Mouse (Mus musculus) urinary bladder, postnatal 36 days (tissue): Measurements from ENCODE around the gene St6galnac4.

Experiments
- DNase-seq, 2 experiments: peaks; one replicate each; pipeline ENCODE4 v3.0.0; 2022; ENCODE audit warnings: low spot score in 2 of 2, mixed read lengths in 1 of 2

St6galnac4 gene

GRCm38 (mm10) chr2:32570698-32571494, 16.0 kb upstream of the St6galnac4 start, which contains the start of gene Dpm2:
TSS of gene Dpm2 (plus strand) at chr2:32570858.
- DNase-seq: peak; percentile 81 to 91

- no peak for DNase-seq
These were observed 14.7 kb upstream of the St6galnac4 start for GRCm38 (mm10) chr2:32572196-32572595.

DNA sequence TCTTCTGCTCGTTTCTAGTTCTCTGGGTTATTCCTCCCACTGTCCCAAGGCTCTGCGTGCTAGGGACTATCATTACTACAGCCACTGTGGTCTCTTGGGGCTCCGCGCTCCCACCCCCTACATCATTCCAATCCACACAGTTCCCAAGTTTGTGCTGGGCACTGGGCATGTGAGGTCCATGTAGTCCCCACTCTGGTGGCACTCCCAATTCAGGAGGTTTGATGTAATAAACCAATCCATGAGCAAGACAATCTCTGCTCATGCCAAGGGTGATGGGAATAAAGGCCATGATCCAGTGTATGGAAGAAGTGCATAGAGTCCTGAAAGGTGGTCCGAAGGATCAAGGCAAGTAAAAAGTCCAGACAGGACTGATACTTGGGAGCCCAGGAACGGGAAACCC, 12.4 kb upstream of the St6galnac4 start, which contains the start of gene Pip5kl1:
Gene Pip5kl1 (plus strand): TSS at position 301 of the 400 bp plus-strand sequence.
- no peak for DNase-seq

DNA sequence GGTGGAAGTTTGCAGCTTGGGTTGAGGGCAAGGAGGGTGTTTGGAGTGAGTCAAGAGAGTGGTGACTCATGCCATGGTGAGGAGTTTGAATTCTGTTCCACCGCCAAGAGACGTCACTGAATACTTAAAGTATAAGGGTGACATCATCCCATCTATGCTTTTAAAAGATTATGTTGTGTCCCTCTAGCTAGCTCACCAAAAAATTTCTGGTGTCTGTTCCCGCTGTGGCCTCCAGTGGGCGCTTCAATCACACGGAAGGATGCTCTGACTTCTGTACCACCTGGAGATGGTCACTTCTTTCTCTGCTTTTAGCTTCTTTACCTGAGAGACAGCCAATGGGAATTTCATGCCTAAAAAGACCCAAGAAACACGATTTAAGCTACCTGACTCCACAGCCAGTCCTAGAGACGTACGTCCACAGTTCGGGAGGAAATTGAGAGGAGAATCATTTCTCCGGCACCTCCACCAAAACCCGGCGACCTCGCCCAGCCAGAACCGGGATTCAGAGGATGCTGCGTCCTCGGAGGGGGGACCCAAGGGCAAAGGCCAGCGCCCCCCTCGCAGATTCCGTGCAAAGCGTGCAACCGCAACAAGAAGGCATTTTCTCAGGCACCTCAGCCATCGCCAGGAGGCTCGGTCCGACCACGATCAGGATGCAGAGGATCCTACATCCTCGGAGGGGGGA, 11.9 kb upstream of the St6galnac4 start:
- peak in 1 of 2 experiments; percentile 40 for DNase-seq

GRCm38 (mm10) chr2:32575586-32576160, 11.2 kb upstream of the St6galnac4 start, which contains the start of gene 9430097D07Rik:
TSS of gene 9430097D07Rik (minus strand) at chr2:32575684.
- no peak for DNase-seq

DNA sequence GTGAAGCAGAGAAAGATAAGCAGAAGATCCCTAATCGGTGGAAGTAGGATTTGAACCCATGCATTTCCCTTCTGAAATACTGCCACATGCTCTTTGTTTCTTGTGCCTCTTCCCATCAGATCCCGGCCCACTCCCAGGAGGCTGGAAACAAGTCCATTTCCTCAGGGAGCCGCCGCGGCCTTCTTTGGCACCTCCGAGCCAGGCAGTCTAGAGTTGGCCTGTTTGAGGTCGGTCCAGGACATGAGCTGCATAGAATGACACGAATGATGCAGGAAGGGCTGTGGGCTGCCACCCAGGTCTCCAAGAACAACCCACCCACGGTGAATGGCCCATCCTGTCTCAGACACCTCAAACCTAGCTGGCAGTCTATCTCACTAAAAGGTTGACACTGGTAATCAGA, 10.4 kb upstream of the St6galnac4 start:
- no peak for DNase-seq

DNA sequence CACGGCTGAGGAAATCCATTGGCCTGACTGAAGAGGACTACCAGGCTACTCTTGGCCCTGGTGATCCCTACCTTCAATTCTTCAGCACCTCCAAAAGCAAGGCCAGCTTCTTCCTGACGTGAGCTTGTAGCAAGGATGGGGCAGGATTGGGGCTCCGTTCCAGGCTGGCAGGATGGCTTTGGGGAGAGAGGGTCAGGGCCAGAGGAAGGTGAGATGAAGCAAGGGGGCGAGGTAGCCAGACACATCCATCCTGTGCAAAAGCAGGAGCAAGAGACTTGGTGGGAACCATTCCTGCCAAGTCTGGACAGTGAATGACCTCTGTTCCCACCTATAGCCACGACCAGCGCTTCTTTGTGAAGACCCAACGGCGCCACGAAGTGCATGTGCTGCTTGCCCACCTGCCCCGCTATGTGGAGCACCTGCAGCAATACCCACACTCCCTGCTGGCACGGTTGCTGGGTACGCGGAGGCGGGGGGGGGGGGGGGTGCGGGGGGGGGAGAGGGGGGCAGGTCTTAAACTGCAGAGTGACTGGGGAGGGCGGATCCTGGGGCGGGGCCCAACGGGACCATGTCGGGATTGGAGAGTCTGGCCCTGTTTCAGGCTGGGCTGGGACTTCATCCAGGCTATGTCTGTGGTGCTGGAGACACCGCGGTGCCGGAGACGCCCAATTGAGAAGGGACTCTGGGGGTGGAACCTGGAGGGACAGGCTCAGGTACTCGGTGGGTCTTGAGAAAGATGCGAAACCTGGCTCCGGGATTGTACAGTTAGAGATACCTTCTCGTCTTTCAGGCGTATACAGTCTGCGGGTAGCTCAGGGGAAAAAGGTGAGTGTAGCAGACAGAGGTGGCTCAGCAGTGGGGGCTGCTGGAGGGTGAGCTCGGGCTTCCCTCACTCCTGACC, 8.5 kb upstream of the St6galnac4 start:
- peak in 1 of 2 experiments; percentile 41 for DNase-seq

GRCm38 (mm10) chr2:32581450-32582095, 5.3 kb upstream of the St6galnac4 start:
- no peak for DNase-seq

- peak; percentile 68 to 76 for DNase-seq
These were observed 3.8 kb upstream of the St6galnac4 start for GRCm38 (mm10) chr2:32582830-32583799.

DNA sequence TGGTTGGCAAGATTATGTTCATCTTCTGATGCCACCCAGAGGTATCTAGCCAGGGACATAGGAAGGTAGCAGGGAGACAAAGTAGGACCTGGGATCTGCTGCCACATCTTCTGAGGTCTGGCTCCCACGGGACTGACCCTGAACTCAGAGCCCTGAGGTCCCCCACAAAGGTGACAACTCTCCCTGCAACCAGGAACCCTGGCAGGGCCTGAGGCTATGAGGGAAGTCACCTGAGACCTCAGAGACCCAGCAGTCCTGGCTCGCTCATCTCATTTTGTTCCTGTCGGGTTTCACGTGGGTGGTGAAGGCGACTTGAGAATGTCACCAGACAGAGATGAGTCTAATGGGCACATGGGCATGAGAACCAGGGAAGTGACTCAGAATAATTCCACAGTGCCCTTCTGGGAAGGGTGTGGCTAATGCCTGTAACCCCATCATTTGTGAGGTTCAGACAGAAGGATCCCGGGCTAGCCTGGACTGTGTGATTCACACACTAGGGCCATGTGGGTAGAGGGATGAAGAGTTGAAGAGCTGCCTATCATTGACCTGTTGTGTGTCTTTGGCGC, 1.7 kb upstream of the St6galnac4 start:
- no peak for DNase-seq

GRCm38 (mm10) chr2:32587731-32588321, 931 bp downstream of the St6galnac4 start:
- DNase-seq: no peak

DNA sequence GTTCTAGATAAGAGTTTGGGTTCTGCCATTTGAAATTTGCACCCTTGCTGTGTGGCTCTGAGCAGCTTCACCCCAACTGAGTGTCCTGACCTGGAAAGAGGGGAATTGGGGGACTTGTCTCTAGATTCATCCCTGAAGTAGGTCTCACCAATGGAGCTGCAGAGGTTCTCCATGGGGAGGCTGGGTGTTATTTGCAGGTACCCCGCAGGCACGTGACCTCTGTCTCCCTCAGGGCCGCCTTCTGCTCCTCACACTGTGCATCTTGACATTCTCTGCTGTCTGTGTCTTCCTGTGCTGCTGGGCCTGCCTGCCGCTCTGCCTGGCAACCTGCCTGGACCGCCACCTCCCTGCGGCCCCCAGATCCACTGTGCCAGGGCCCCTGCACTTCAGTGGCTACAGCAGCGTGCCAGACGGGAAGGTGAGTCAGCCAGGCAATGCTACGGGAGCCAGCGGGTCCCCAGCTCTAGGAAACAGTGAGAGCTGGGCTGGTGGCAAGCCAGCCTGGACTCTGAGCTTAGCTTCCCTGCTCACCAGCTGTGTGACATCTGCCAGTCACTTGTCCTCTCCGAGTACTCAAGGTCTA, 2.4 kb downstream of the St6galnac4 start:
- no peak for DNase-seq

DNA sequence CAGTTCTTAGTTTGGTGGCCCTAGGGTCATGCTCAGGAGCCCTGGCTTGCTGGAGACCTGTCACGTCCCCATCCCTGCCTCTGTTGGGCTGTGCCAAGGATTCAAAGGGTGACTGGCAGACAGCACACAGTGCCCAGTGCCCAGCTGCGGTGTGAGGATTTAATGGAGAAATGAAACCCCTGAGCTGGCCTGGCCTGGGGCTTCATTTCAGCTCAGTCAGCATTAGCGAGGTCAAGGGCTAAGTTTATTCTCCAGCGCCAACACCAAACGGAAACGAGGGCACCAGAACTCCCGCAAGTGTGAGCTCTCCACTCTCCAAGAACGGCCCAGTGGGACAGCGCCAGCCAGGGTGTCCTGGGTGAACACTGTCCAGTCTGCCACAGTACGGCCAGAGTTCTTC, 3.3 kb downstream of the St6galnac4 start:
- DNase-seq: no peak

DNA sequence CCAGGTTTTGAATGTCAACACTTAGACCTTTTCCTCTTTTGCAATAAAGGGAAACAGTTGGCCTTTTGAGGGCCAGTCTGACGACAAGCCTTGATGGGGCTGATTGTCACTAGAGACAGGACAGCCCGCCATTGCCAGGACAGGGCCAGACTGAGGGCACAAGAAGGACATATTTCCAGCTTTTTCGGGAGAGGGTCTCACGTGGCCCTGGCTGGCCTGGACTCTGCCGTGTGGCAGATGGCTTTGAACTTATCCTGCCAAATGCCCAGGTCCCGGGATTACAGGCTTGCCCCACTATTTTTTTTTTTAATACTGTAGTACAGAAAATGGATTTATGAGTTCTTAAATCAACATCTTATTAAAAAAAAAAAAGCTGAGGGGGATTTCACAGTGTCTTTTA, 4.4 kb downstream of the St6galnac4 start:
- no peak for DNase-seq

- no peak for DNase-seq
These were observed 9.8 kb downstream of the St6galnac4 start for GRCm38 (mm10) chr2:32596725-32597124.

DNA sequence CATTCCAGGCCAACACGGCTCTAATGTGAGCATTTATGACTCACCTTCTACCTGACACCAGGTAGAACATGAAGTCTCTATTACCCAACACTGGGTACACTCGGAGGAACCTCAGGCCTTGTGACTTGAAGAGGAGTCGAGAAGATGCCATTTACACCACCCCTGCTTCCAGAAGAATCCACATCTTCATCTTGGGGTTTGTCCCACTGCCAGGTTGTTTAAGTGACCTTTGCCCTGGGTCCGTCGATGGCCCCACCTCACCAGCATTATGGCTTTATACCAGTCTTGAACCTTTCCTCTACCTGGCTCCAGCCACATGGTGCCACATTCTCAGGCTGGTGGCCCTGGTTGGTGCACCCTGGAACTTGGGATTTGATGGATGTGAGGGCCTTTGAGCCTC, 10.4 kb downstream of the St6galnac4 start:
- no peak for DNase-seq

GRCm38 (mm10) chr2:32597699-32598098, 10.8 kb downstream of the St6galnac4 start:
- no peak for DNase-seq

DNA sequence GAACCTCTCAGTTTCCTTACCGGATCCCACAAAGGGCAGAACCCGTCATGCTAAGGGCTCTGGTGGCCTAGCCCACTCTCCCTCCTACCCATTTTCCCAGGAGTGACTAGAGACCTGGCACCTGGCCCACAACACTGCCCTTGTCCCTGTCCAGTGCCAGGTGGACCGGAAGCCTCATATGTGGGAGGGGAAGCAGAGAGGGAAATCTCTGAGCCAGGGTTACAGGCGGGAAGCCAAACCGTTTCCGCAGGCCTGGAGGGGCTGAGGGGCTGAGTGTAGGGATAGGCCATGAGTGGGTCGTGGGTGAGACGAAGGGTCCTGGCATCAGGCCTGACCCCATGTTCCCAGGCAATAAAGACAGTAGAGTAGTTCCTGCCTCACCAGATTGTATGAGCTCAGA, 11.6 kb downstream of the St6galnac4 start:
- DNase-seq: no peak

DNA sequence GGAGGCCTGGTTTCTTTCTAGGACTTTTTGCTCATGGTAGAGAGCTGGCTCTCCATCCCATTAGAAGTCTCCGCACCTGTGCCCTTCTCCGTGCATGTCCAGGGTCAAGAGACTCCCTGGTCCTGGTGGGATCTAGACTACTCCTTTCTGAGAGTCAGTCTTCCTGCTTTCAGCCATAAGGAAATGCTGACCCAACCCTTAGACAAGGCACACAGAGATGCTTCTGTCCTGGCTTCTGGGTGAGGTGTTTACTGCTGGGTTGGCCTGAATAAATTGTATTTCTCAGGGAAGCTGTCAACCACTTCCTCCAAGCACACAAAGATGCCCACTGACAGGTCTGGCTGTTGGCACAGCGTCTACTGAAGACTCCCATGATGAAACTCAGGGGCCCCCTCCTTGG, 12.5 kb downstream of the St6galnac4 start, which contains the start of gene St6galnac6:
Gene St6galnac6 (plus strand): TSS at position 301 of the 400 bp plus-strand sequence.
- DNase-seq: no peak
